Mouse (Mus musculus): ENCODE results near the gene 4930512M02Rik.

Gene 4930512M02Rik

DNA sequence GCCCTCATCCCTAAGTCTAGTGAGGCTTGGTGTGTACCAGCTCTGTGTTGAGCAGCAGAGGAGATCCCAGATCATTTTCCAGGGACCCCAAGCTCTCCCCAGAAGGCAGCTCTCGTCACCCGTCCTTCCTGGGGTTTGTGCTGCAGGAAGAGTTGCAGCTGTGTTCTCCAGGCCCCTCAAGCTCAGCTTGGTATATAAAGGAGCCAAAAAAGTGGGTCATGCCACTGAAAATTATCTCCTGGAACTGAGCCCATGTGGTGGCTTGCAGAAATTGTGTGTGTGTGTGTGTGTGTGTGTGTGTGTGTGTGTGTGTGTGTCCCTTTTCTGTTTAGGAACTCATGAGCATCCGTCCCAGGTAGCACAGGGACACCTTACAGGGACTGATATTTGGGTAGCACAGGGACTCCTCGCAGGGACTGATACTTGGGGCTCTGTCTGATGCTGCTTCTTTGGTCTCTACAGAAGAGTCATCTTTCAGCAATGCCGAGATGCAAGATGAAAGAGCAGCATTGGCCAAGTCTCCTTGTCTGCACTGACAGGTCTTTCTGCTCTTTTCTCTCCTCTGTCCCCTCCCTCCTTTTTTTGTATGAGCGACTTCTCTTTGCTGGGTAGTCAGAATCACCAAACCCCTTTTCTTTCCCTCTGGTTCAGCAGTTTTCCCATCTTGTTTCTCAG is 62.4 kb downstream of the 4930512M02Rik start:
- in situ Hi-C loops (cut with MboI, MseI): no loop called here

DNA sequence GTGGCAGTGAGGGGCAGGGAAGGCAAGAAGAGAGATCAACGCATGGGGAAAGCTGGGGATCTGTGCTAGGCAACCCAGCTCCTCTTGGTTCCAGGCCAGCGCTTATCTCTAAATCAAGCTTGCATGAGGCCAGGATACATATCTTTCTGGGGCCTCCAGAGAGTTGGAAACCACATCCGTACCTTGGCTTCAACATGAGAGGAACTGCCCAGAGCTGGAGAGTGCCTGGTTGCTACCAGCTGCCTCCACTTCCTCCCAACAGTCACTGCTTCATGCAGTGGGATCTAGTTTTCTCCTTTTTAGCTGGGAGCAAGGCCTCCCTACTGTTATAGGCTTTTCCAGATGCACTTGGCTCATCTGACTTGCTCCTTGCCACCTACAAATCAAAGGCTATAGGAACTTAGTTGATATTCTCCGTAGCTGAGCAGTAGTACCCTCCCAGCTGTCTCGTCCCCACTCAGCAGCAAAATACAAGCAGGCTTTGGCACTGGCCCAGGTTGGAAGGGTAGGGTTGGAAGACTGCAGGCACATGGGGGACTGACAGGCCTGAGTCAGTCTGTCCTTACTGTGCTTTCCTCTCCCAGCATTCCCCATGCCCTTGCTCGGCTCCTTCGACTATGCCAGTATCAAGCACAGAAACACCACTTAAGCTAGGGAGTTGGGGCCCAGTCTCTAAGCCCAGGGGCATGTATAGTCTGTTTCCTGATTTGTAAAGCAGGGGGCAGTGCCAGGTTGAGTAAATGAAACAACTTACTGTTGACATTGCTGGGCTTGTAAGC is 63.2 kb downstream of the 4930512M02Rik start:
- in situ Hi-C loops (cut with MboI, MseI): loop anchor here (5.0 kb wide), 1 partner anchor 168 kb away; no protein-coding TSS in a partner anchor

DNA sequence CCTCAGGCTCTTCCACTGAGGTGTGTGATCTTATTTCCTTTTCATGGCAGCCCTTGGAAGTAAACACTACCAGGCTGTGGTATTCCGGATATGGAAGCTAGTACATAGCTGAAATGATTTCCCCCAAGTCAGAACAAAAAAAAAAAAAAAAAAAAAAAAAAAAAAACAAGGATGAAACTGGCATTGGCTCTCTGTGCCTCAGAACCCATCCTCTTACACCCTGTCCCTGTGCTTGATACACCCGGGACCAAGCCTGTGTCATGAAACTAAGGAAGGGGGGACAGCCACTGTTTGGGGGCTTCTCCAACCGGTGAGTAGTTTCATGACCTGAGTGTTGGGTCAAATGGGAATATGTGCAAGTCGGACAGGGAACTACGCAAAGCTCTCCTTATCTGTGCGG is 66.5 kb downstream of the 4930512M02Rik start:
- in situ Hi-C loops (cut with MboI, MseI): loop anchor here (5.0 kb wide), 1 partner anchor 171 kb away; no protein-coding TSS in a partner anchor

DNA sequence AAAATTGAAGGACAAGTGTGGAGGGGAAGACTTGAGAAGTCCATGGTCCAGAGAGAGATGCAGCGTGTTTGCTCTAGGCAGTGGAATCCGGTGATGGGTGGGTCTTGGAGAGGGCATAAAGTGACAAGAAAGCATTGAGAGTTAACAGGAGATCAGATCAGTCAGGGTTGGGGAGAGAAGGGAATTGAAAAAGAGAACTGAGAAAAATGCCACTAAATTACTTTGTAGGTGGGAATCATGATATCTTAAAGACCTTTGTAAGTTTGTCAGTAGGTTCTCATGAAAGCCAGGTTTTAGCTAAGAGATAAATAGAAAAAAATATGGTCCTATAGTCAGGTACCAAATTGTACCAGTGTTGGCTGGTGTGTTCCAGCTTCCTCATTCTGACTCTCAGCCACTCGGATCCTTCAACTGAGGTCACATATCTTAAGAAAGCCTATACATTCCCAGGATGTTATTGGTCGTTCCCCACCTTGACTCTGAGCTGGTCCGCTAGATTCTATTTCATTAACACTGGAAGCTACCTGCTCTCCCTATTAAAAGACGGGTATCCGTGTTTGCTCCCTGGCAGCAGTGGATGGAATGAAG is 68.4 kb downstream of the 4930512M02Rik start:
- in situ Hi-C loops (cut with MboI, MseI): loop anchor here (5.0 kb wide), 1 partner anchor 138 kb away; no protein-coding TSS in a partner anchor

DNA sequence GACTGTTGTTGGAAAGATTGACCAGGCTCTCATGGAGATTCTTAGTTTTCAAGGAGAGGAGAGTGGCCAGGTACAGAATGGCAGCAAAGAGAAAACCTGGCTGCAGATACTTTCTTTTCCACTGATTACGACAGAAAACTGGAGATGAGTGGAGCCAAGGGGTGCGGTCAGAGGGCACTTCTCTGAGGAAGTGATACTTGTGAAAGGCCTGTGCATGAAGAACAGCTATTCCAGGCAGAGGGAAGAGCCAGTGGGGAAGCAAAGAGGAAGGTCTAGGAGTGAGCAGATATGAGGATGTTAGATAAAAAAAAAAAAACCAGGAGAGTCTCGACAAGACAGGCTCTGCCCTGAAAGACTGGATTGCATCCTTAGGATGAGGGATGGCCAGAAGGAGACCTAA is 69.0 kb downstream of the 4930512M02Rik start:
- in situ Hi-C loops (cut with MboI, MseI): loop anchor here (5.0 kb wide), 1 partner anchor 139 kb away; no protein-coding TSS in a partner anchor

DNA sequence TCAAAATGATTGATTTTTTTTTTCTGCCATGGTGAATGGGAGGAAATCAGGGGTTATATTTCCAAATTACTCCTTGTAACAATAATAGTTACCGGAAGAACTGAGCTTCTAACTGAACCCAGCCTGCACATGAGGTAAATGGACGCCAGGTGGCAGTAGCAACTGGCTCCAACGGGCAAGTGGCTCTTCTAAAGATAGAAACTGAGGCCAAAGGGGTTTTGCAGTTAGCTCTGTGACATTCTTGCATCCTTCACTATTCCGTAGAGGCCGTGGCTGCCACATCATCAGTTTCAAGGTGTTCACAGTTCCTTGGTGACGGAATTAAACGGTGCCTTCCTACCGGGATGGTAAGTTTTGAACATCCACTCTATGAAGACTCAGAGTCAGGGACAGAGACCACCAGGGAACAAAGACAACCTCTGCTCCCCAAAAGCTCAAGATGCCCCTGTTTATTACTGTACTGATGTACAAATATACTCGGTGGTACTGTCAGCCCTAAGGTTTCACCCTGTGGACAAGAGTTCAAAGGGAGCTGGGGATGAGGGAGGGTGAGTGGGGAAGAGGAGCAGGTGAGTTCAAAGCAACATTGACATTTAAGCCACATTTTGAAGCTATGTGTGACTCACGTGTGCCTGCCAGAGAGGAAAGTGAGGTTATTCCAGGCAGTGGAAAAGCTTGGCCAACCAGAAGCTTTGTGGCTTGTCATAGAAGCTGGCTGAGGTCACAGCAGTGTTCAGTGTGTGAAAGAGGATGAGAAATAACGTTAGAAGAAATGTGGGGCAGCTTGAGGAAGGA is 70.3 kb downstream of the 4930512M02Rik start:
- in situ Hi-C loops (cut with MboI, MseI): loop anchor here (5.0 kb wide), 1 partner anchor 140 kb away; no protein-coding TSS in a partner anchor

DNA sequence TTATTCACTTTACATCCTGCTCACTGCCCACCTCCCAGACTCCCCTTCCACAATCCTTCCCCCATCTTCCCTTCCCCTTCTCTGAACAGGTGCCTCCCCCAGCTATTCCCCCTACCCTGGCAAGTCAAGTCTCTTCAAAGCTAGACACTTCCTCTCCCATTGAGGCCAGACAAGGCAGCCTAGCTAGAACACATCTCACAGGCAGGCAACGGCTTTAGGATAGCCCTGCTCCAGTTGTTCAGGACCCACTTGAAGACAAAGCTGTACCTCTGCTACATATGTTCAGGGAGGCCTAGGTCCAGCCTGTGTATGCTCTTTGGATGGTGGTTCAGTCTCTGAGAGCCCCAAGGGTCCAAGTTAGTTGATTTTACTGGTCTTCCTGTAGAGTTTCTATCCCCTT is 71.4 kb downstream of the 4930512M02Rik start:
- in situ Hi-C loops (cut with MboI, MseI): loop anchor here (5.0 kb wide), 1 partner anchor 141 kb away; no protein-coding TSS in a partner anchor

DNA sequence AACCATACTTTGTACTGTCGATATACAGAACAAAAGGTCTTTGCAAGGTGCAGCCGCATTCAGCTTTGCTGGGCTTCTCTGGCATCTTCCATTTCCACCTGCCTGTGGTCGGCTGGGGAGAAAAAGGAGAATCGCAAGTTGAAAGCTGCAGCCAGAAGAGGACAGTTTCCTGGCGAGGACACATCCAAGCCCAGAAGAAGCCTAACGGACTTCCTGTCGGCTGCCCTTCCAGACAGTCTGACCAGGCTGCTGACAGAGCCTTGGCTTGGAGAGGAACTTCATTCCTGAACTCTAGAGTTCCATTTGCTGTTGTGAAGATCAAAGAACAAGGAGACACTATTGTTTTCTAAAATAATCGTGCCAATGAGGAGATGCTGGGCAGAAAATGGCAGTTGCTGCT is 72.1 kb downstream of the 4930512M02Rik start:
- in situ Hi-C loops (cut with MboI, MseI): loop anchor here (5.0 kb wide), 1 partner anchor 142 kb away; no protein-coding TSS in a partner anchor

DNA sequence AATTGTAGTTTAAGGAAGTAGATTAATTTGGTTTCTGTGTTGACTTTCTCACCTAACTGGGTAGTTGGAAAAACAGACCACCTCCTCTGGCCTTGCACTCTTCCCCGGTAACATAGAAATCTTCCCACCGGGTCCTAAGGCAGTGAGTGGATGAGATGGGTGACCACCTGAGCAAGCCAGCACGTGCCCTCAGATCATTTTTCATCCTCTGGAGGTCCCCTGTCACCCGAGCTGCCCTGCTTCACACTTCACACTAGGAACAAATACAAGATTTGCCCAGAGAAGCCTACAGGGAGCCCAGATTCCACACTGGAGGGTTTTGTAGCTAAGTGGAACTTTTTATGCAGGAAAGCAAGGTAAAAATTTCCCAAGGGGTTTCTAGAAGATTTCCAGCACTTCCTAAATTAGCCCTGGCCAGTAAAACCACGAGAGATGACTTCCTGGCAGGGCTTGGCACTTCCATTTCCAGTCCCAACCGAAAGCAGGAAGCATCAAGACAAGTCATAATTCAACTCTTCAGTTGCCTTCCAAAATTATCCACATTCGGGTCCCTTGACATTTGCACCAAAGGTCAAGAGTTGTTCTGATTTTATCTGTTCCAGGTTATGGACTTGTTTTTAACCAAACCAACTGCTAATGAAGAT is 79.9 kb downstream of the 4930512M02Rik start:
- in situ Hi-C loops (cut with MboI, MseI): no loop called here

DNA sequence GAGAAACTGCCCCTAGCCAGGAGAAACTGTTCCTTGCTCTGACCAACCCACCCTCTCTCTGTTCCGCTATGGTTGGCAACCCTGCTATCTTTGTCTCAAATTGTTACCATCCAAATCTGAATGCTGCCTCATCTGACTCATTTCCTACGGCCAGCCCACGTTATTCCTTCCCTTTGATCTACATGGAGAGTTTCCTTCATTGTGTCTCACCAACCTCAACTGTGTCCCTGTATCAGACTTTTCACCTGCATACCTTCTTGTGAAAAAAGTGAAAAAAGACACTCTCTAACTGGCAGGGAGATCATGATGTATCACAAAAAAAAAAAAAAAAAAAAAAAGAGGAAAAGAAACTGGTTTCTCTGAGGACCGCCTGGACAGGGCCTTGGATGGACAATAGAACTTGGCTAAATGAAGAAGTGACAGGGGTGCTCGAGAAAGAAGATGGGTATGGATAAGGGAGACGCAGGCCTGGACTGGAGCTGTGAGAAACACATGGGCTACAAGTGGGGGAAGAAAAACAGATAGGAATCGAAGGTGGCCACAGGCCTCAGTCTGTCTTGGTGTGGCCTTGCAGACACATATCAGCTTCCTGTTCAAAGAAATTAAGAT is 80.6 kb downstream of the 4930512M02Rik start:
- in situ Hi-C loops (cut with MboI, MseI): no loop called here

DNA sequence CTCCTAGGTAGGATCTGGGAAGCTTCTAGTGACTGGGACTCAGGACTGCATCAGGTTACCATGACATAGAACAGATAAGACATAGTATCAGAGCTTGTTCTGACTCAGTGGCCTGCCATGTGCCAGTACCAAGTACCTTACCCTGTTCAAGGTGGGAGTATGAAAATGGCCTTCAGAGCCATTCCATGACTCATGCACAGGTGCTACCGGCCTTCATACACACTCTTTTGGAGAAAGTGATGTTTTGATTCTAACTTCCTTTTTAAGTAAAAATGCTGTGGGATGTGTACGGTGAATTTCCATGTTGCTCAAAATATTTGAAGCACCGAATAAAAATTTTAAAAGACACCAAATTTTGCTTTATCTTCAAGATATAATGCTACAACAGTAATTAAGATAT is 81.7 kb downstream of the 4930512M02Rik start:
- in situ Hi-C loops (cut with MboI, MseI): no loop called here

All from T-helper 2 cell (primary cell).